Mouse (Mus musculus): ENCODE measurements around the gene Gmeb1.
"Not testable (repeated sequence)": the region's sequence is repeated elsewhere in the genome, so short reads cannot be mapped to it uniquely, and the experiment has no call there.

DNA sequence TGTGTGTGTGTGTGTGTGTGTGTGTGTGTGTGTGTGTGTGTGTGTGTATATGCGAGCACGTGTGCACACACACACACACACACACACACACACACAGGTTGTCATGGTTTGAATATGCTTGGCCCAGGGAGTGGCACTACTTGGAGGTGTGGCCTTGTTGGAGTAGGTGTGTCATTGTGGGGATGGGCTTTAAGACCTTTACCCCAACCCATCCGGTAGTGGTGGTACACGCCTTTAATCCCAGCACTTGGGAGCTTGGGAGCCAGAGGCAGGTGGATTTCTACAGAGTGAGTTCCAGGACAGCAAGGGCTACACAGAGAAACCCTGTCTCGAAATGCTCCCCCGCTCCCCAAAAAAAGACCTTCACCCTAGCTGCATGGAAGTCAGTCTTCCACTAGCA lies 43.0 kb downstream of the Gmeb1 start:
- TF ChIP-seq CTCF, EP300 (IDR thresholded peaks at IDR 0.05): not testable (repeated sequence)
